Mouse (Mus musculus): ENCODE measurements around the gene Myoz1. TPM values are rescaled to one million over a fixed set of nuclear protein-coding genes. Genes with fewer than 3 reads are reported as not detected.

Gene Myoz1
- polyA plus RNA-seq, 1 experiment from 2014 or later, result 13.2 TPM

DNA sequence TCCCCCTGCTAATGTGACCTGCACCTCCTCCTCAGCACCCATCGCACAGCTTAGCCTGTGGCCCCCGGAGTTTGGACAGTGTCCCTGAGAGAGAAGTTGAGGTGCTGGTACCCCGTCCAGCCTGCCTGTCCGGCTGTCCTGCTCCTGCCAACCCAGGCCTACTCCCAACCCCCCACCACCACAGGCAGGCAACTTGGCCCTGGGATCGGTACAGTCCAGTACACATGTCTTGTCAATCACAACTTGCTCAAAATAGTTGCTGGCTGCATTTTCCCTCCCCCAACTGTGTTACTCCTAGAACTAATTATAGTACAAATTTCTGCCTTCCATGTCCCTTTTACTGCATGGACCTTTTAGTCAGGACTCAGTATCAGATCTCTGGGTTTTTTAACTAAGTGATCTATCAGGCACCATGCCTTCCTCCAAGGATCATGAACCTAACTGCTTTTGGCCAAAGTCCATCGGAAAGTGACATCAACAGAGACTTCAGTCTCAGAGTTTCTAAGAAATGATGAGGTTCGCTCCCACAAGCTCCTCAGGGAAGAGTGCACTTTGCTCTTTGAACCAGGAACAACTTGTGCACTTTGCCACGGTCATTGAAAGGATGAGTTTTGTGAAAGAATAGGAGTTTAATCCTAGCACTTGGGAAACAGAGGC is 11.9 kb upstream of the Myoz1 start, which contains the start of gene Synpo2l:
Gene Synpo2l (minus strand): TSS at position 201 of the 657 bp plus-strand sequence.
- no peak within 1 kb of the TSS for H3K9ac ChIP-seq
- no peak for ATAC-seq (ENCODE audit: insufficient number of reproducible peaks, low FRiP score, low TSS enrichment, low read depth)
- H3K4me3 ChIP-seq, result no peak within 1 kb of the TSS
- 76% methylated on average over 8 of the region's 8 CpGs for WGBS
- H3K27me3 ChIP-seq, result no peaks in the 10 kb centered on the region
- H3K4me1 ChIP-seq, result peaks cover 10% of the 10 kb centered on the region
- 0 out of 2 replicates have a peak within 1 kb of the TSS, but pooled peaks have one; percentile 11 for H3K27ac ChIP-seq
- no peaks in the 10 kb centered on the region for H3K9me3 ChIP-seq
- no peak within 1 kb of the TSS for H3K4me2 ChIP-seq
- H3K36me3 ChIP-seq, result no peaks in the 10 kb centered on the region

DNA sequence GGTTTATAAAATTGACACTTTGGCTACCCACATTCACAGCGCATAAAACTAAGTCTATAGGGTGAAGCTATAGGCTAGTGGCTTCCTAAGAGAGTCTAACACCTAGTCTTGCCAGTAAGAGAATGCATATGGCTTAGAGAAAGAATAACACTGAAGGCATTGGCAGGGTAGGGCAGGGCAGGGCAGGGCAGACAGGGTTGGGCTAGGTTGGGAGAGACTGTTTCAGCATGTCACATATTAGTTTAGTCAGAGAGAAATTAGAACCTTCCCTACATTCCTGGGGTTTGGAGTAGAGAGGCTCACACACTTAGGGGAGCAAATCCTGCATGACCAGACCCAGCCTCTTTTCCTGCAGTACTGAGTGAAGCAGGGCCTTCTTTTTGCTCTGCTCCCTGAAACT is 11.1 kb upstream of the Myoz1 start:
- H3K9me3 ChIP-seq, result no peaks in the 10 kb centered on the region
- no peaks in the 10 kb centered on the region for H3K36me3 ChIP-seq
- no peak overlapping the region for H3K9ac ChIP-seq
- no peaks in the 10 kb centered on the region for H3K27me3 ChIP-seq
- peaks cover 12% of the 10 kb centered on the region for H3K4me1 ChIP-seq
- H3K4me3 ChIP-seq, result no peak overlapping the region
- 58% methylated on average over 1 of the region's 1 CpGs for WGBS
- H3K4me2 ChIP-seq, result no peak overlapping the region
- ATAC-seq (ENCODE audit: insufficient number of reproducible peaks, low FRiP score, low TSS enrichment, low read depth), result no peak
- 0 out of 2 replicates have a peak overlapping the region, but pooled peaks have one; percentile 11 for H3K27ac ChIP-seq

DNA sequence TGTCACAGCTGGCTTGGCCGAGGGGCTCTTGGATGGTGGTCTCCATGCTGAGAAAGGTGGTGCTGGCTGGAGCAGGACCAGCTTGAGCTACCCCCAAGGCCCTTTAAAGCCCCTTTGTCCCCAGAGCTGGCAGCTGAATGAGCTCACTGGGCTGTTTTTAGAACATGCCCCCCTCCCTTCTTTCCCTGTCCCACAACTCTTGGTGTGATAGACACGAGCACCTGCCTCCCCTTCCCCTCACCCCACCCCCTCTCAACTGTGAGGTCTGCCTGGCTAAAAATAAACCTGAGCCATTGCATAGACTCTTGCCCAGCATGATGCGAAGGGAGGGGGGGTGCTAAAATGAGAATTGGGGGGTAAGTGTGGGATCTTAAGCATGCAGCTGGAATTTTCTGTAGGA is 8.1 kb upstream of the Myoz1 start:
- peak overlapping the region; percentile 74 for H3K27ac ChIP-seq
- no peak overlapping the region for H3K9ac ChIP-seq
- H3K4me3 ChIP-seq, result peak overlapping the region; percentile 73; the same call in 1 of the 2 replicates
- H3K4me2 ChIP-seq, result no peak overlapping the region
- H3K27me3 ChIP-seq, result no peaks in the 10 kb centered on the region
- no peaks in the 10 kb centered on the region for H3K9me3 ChIP-seq
- no peaks in the 10 kb centered on the region for H3K36me3 ChIP-seq
- peaks cover 33% of the 10 kb centered on the region for H3K4me1 ChIP-seq
- ATAC-seq (ENCODE audit: insufficient number of reproducible peaks, low FRiP score, low TSS enrichment, low read depth), result peak; percentile 35; the same call in 1 of the 2 replicates
- WGBS, result 32% methylated on average over 3 of the region's 3 CpGs

DNA sequence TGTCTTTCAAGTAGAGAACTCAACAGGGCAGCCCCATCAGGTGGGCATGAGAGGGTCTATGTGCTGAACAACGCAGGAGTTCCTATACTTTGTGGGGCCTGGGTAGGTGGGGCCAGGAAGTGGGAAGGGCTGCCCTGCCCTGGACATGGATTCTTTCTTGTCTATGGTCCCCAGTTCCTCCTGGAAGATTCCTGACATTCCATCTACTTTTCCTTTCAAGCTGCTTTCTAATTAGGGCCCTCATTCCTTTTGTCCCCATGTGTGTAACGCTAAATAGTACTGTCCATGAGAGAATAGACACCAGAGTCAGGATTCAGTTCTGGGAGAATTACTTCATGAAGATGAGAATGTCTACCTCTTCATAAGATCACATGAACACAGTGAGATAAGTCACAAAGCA is 7.3 kb upstream of the Myoz1 start:
- Histone ChIP-seq H3K4me1 (peaks cover 33% of the 10 kb centered on the region), H3K9me3 (no peaks in the 10 kb centered on the region), H3K4me3 (peak overlapping the region; percentile 73), H3K36me3 (no peaks in the 10 kb centered on the region), H3K27me3 (no peaks in the 10 kb centered on the region), H3K27ac (peak overlapping the region; percentile 74), H3K4me2 (no peak overlapping the region), H3K9ac (no peak overlapping the region)
- 64% methylated on average over 2 of the region's 2 CpGs for WGBS
- ATAC-seq (ENCODE audit: insufficient number of reproducible peaks, low FRiP score, low TSS enrichment, low read depth), result no peak

DNA sequence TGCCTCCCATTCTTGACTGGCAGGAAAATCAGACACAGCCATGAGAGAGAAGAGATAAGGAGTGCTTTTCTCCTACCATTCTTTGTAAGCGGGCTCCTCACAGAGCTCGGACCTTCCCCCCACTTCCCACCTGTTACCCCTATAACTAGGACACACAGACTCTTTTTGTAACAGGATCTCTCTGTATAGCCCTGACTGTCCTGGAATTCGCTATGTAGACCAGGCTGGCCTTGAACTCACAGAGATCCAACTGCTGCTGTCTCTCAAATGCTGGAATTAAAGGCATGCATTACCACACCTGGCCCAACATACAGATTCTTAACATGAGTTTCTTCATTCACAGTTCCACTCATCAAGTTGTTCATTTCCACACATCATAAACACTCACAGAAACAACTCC is 6.4 kb upstream of the Myoz1 start:
- H3K9me3 ChIP-seq, result no peaks in the 10 kb centered on the region
- 86% methylated on average over 3 of the region's 3 CpGs for WGBS

DNA sequence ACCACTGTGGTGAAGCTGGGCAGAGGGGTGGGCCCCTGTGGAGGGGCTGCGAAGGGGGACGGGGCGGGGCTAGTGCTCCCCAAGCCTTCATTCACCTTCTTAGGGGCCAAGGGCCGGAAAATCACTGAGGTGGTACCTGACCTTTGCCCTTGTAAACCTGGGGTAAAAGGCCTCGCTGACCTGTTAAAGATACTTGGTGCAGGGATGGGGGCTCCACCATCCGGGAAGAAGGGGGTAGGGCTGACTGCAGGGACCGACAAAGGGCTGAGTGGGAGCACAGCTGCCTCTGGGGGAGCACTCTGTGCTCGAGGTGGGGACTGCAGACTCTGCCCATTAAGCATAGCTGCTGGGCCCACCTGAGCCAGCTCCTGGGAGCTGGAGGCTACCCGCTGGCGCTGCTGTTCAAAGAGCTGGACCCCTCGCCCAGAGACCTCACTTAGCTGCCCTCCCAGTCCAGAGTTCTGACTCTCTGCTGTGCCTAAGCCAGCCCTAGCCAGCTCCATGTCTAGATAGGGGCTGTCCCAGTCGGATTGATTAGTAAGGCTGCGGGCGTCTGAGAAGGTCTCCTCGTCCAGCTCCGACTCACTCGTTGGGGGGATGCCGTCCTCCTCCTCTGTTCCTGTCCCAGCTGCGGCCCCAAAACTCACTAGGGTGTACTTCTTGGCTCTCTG is 5.5 kb upstream of the Myoz1 start:
- no peak; the same call in 1 of the 2 replicates for ATAC-seq (ENCODE audit: insufficient number of reproducible peaks, low FRiP score, low TSS enrichment, low read depth)
- peak overlapping the region; percentile 97 for H3K27ac ChIP-seq
- no peaks in the 10 kb centered on the region for H3K27me3 ChIP-seq
- WGBS, result 11% methylated on average over 19 of the region's 19 CpGs
- no peaks in the 10 kb centered on the region for H3K9me3 ChIP-seq
- H3K36me3 ChIP-seq, result no peaks in the 10 kb centered on the region
- H3K9ac ChIP-seq, result peak overlapping the region; percentile 80
- H3K4me1 ChIP-seq, result peaks cover 33% of the 10 kb centered on the region
- H3K4me2 ChIP-seq, result peak overlapping the region; percentile 89
- H3K4me3 ChIP-seq, result peak overlapping the region; percentile 73

More for the DNA sequence above, 6.4 kb upstream of the Myoz1 start:
- ATAC-seq (ENCODE audit: insufficient number of reproducible peaks, low FRiP score, low TSS enrichment, low read depth), result no peak
- H3K27ac ChIP-seq, result peak overlapping the region; percentile 97
- H3K27me3 ChIP-seq, result no peaks in the 10 kb centered on the region
- H3K4me1 ChIP-seq, result peaks cover 33% of the 10 kb centered on the region
- 0 out of 2 replicates have a peak overlapping the region, but pooled peaks have one; percentile 89 for H3K4me2 ChIP-seq
- H3K36me3 ChIP-seq, result no peaks in the 10 kb centered on the region
- no peak overlapping the region for H3K9ac ChIP-seq
- H3K4me3 ChIP-seq, result peak overlapping the region; percentile 73; the same call in 1 of the 2 replicates

DNA sequence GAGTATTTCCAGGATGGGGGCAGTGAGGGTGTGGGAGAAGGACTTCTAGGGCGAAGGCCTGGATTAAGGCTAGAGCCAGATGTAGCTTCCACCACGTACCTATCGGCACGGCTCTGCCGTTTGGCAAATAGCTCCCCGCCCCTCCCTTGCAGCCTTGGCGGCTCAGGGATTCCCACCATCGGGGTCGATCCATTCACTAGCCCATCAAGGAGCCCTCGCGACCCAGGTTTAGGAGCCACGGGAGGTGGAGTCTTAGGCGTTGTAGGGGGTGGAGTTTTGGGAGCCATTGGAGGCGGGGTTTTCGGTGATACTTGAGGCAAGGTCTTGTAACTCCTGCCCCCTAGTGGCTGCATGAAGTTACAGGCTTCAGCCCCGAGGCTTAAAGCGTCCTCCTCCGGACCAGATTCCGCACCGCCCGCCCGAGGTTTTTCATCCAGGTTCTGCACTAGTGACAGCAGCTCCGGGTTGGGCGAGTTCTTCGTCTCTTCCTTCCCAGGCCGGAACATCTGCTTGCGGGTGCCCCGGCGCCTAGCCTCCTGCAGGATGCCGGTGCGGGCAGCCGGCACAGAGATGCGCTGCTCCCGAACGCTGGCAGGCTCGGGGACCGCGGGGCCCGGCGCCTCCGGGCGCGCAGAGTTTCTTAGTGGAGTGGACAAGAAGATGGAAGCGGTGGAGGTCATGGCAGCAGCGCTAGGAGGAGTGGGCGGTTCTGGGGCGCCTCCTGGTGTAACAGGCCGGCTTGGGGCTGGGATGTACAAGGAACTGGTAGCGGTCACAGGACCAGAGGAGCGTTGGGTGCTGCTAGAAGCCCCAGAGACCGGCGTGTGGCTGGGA is 4.7 kb upstream of the Myoz1 start:
- peak overlapping the region; percentile 80 for H3K9ac ChIP-seq
- H3K4me1 ChIP-seq, result peaks cover 33% of the 10 kb centered on the region
- 1% methylated on average over 51 of the region's 52 CpGs for WGBS
- H3K4me3 ChIP-seq, result peak overlapping the region; percentile 73
- H3K9me3 ChIP-seq, result no peaks in the 10 kb centered on the region
- peak overlapping the region; percentile 97 for H3K27ac ChIP-seq
- no peaks in the 10 kb centered on the region for H3K36me3 ChIP-seq
- no peaks in the 10 kb centered on the region for H3K27me3 ChIP-seq
- ATAC-seq (ENCODE audit: insufficient number of reproducible peaks, low FRiP score, low TSS enrichment, low read depth), result peak; percentile 76
- peak overlapping the region; percentile 89 for H3K4me2 ChIP-seq

DNA sequence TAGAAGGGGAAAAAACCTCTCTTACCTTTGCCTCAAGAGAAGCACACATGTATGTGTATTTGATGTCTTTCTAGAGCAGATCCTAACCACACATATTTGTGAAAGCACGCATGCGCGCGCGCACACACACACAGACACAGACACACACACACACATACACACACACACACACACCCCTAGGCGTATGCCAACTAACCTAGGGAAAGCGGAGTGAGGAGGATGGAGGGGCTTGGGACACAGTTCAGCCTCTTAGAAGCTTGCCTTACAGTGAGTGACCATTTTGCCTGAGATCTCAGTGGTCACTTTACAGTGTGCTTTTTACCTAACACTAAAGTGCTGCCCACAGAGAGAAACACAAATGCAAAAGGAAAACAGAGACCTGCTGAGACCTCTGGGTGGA is 3.3 kb upstream of the Myoz1 start:
- Histone ChIP-seq H3K4me2 (no peak overlapping the region), H3K9me3 (no peaks in the 10 kb centered on the region), H3K36me3 (no peaks in the 10 kb centered on the region), H3K27ac (no peak overlapping the region), H3K4me1 (peaks cover 30% of the 10 kb centered on the region), H3K27me3 (no peaks in the 10 kb centered on the region), H3K9ac (no peak overlapping the region), H3K4me3 (no peak overlapping the region)
- 97% methylated on average over 7 of the region's 7 CpGs for WGBS
- no peak for ATAC-seq (ENCODE audit: insufficient number of reproducible peaks, low FRiP score, low TSS enrichment, low read depth)

DNA sequence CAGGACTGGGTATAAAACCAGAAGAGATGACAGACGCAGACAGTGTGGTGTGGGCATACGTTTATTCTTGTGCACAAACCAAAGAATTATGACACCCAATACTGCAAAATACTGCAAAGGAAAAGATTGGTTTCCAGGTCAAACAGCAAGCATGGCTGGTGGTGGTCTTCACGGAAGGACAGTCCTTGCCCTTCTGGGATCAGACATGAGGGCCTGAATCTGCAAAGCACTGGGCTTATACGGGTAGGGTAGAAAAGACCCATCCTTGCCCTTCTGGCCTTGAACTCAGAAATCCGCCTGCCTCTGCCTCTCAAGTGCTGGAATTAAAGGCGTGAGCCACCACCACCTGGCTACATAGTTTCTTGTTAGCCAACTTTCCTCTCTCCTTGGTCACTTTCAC is 2.6 kb upstream of the Myoz1 start:
- H3K4me3 ChIP-seq, result no peak overlapping the region
- peaks cover 24% of the 10 kb centered on the region for H3K4me1 ChIP-seq
- H3K27me3 ChIP-seq, result no peaks in the 10 kb centered on the region
- no peak overlapping the region for H3K9ac ChIP-seq
- H3K9me3 ChIP-seq, result no peaks in the 10 kb centered on the region
- 81% methylated on average over 6 of the region's 6 CpGs for WGBS
- no peak overlapping the region for H3K4me2 ChIP-seq
- no peaks in the 10 kb centered on the region for H3K36me3 ChIP-seq
- H3K27ac ChIP-seq, result no peak overlapping the region
- no peak for ATAC-seq (ENCODE audit: insufficient number of reproducible peaks, low FRiP score, low TSS enrichment, low read depth)

DNA sequence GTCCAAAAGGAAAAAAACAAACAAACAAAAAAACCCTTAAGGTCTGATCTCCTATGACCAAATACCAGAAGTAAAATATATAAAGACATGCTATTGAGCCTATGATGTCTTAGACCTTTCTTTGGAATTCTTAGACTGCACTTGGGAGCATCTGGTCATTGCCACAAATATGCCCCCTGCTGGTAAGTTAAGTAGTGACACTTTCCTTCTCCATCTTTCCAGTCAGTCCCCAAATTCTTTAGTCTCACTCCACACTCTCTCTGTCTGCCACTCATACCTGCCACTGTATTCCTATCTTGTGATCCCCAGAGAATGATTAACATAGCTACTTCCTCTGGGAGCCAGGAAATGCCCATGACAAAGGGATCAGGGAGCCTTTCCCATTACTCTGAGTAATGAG is 2.0 kb upstream of the Myoz1 start:
- Histone ChIP-seq H3K4me2 (no peak overlapping the region), H3K36me3 (no peaks in the 10 kb centered on the region), H3K4me1 (peaks cover 22% of the 10 kb centered on the region), H3K27me3 (no peaks in the 10 kb centered on the region), H3K9me3 (no peaks in the 10 kb centered on the region), H3K9ac (no peak overlapping the region), H3K4me3 (no peak overlapping the region), H3K27ac (no peak overlapping the region)
- no peak for ATAC-seq (ENCODE audit: insufficient number of reproducible peaks, low FRiP score, low TSS enrichment, low read depth)

DNA sequence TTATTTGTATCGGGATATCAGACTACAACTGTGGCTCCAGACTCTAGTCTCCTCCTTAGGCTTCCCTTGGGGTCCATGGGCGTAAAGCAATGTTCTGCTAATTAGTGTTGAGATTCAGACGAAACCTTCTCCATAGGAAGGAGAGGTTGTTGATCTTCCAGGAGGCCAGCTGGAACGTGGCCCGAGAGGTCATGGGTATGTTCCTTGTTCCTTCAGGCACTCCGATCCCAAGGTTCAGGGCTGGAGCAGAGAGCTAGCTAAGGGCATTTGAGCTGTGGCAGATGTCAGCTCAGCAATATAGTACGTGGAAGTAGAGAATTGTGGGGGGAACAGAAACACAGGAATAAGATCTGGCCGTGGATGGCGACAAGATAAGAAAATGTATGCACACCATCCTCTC is 609 bp downstream of the Myoz1 start:
- WGBS, result 72% methylated on average over 9 of the region's 9 CpGs
- H3K27me3 ChIP-seq, result no peaks in the 10 kb centered on the region
- H3K36me3 ChIP-seq, result no peaks in the 10 kb centered on the region
- no peak for ATAC-seq (ENCODE audit: insufficient number of reproducible peaks, low FRiP score, low TSS enrichment, low read depth)
- no peak overlapping the region for H3K4me2 ChIP-seq
- no peaks in the 10 kb centered on the region for H3K9me3 ChIP-seq
- H3K4me1 ChIP-seq, result peaks cover 6% of the 10 kb centered on the region
- no peak overlapping the region for H3K27ac ChIP-seq
- H3K9ac ChIP-seq, result no peak overlapping the region
- no peak overlapping the region for H3K4me3 ChIP-seq
